Mouse (Mus musculus): ENCODE results near the gene Clec4f. TPM values are rescaled to one million over a fixed set of nuclear protein-coding genes. Genes with fewer than 3 reads are reported as not detected.

Gene Clec4f
- total RNA-seq (2023) = not detected

DNA sequence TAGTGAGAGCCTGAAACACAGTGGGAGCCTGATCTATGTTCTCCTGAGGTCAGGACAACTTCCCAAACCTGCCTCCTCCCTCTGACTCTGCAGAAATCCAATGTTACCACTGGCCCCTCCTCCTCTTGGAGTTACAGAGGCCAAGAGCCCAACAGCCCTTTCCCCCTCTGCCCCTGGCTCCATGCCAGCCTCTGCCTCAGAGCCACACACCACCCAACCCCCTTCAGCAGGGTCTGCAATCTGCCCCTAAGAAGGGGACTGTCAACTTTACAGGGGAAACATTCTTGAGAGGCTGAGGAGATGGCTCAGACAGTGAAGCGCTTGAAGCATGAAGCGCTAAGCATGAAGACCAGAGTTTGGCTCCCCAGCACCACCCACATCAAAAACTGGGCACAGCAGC lies at the start of gene Clec4f:
TSS of gene Clec4f (minus strand) at position 101 of the 400 bp plus-strand sequence.

DNA sequence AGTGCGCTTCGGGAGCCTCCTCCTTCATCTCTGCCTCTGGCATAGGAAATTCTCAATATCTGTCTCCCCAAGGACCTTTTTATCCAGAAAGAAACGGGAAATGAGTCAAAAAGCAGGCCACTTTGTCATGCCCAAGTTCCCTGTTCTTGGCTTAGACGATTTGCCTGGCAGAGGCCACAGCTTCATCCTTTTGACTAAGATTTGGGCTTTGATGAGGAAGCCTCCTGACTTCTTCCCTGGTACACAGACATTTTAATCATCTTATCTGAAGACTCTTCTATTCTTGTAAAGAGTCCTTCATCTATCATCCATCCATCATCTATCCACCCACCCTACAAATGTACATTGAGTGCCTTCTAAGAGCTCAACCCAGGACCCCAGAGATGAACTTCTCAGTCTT lies 21.8 kb upstream of the Clec4f start, which contains the start of gene Cd207:
TSS of gene Cd207 (minus strand) at position 101 of the 400 bp plus-strand sequence.

Other genes with a start within 250 kb of the Clec4f start
- gene Tet3, start 197.1 kb downstream of the Clec4f start, total RNA-seq (2023) = 10 to 100 TPM; 63.5 to 67.4 TPM
- 10 to 100 TPM; 15.9 to 20.9 TPM for gene Dguok, start 149.2 kb downstream of the Clec4f start, total RNA-seq (2023)
- gene Actg2, start 119.9 kb downstream of the Clec4f start, total RNA-seq (2023) = not detected
- gene Stambp, start 83.5 kb downstream of the Clec4f start, total RNA-seq (2023) = 10 to 100 TPM; 20.1 to 23.1 TPM
- gene Cd207, start 21.7 kb upstream of the Clec4f start, total RNA-seq (2023) = not detected
- gene Vax2, start 55.1 kb upstream of the Clec4f start, total RNA-seq (2023) = not detected
- gene Atp6v1b1, start 86.8 kb upstream of the Clec4f start, total RNA-seq (2023) = not detected
- not detected for gene Ankrd53, start 106.5 kb upstream of the Clec4f start, total RNA-seq (2023)
- gene Tex261, start 119.6 kb upstream of the Clec4f start, total RNA-seq (2023) = 10 to 100 TPM; 34.4 to 55.5 TPM
- gene Nagk, start 138.8 kb upstream of the Clec4f start, total RNA-seq (2023) = 10 to 100 TPM; 16.5 to 20.9 TPM
- 1 to 10 TPM; 5.2 to 5.4 TPM for gene Paip2b, start 175.6 kb upstream of the Clec4f start, total RNA-seq (2023)
- 10 to 100 TPM; 84.6 to 88.7 TPM for gene Zfp638, start 210.9 kb upstream of the Clec4f start, total RNA-seq (2023)

Measured in neutrophil, adult 59 days (primary cell).